Mouse (Mus musculus) heart, embryonic 16.5 days (tissue): Measurements from ENCODE around the gene Map3k6. TPM values are rescaled to one million over a fixed set of nuclear protein-coding genes. Genes with fewer than 3 reads are reported as not detected.

ENCODE experiments used
- ATAC-seq: fragments of 200-750 bp; cut with Nextera tagmentation; replicated peaks from 2 replicates; pipeline ENCODE4 v1.8.0; 2017; ENCODE audit warnings: moderate number of reproducible peaks; ENCODE audit not compliant: insufficient read depth, low FRiP score; ENCODE audit errors: extremely low read depth
- H3K27ac ChIP-seq: fragments of 300-500 bp; sonication (generic); 2 replicates; pipeline ENCODE4 v1.5.1; 2014; ENCODE audit warnings: mild to moderate bottlenecking, low read length, control low read depth, moderate library complexity
- H3K27me3 ChIP-seq: fragments of 300-500 bp; sonication (generic); 2 replicates; pipeline ENCODE4 v1.6.1; 2014; ENCODE audit warnings: low read length, mixed read lengths; ENCODE audit not compliant: control insufficient read depth, insufficient read depth
- H3K36me3 ChIP-seq: fragments of 300-500 bp; sonication (generic); 2 replicates; pipeline ENCODE4 v1.6.1; 2014; ENCODE audit not compliant: control insufficient read depth, insufficient read depth
- H3K4me1 ChIP-seq: fragments of 300-500 bp; sonication (generic); 2 replicates; pipeline ENCODE4 v1.6.1; 2014; ENCODE audit warnings: low read length, mixed read lengths; ENCODE audit not compliant: control insufficient read depth, insufficient read depth
- H3K4me2 ChIP-seq: fragments of 300-500 bp; sonication (generic); 2 replicates; pipeline ENCODE4 v1.6.1; 2014; ENCODE audit warnings: low read depth, mild to moderate bottlenecking, control low read depth, low read length
- H3K4me3 ChIP-seq: fragments of 300-500 bp; sonication (generic); 2 replicates; pipeline ENCODE4 v1.5.1; 2014; ENCODE audit warnings: mild to moderate bottlenecking, control low read depth, low read length
- H3K9ac ChIP-seq: fragments of 300-500 bp; sonication (generic); 2 replicates; pipeline ENCODE4 v1.6.1; 2014; ENCODE audit warnings: low read length, control low read depth
- H3K9me3 ChIP-seq: fragments of 300-500 bp; sonication (generic); replicated peaks from 2 replicates; pipeline ENCODE4 v1.6.1; 2016; ENCODE audit warnings: low read length; ENCODE audit not compliant: control insufficient read depth
- WGBS: fragments of 180-500 bp; shearing (Covaris S2); extraction: QIAGEN DNeasy Blood & Tissue Kit; methylation state at CpG from one replicate; pipeline ENCODE4 v1.1.7; 2014; 5-methylcytosine and 5-hydroxymethylcytosine counted together
- polyA plus RNA-seq: library from polyadenylated mRNA; unstranded; fragments of >200 nt; fragmentation: Nextera tagmentation; extraction: Ambion mirVana; gene quantifications from 2 replicates; pipeline ENCODE4 v1.2.1, GENCODE M21; 2015

Map3k6 gene
- polyA plus RNA-seq, 1 experiment from 2014 or later = 3.4 TPM

GRCm38 (mm10) chr4:133226073-133226472, 14.5 kb upstream of the Map3k6 start:
- Histone ChIP-seq H3K9me3 (no peaks in the 10 kb centered on the region), H3K36me3 (no peaks in the 10 kb centered on the region), H3K4me2 (no peak overlapping the region), H3K27ac (no peak overlapping the region), H3K9ac (no peak overlapping the region), H3K27me3 (peaks cover 11% of the 10 kb centered on the region), H3K4me1 (no peaks in the 10 kb centered on the region), H3K4me3 (no peak overlapping the region)
- no peak for ATAC-seq
- WGBS = 51% methylated on average over 10 of the region's 10 CpGs

GRCm38 (mm10) chr4:133227636-133228035, 13.0 kb upstream of the Map3k6 start:
- Histone ChIP-seq H3K4me2 (no peak overlapping the region), H3K4me3 (no peak overlapping the region), H3K27me3 (no peaks in the 10 kb centered on the region; the same call in 1 of the 2 replicates), H3K4me1 (no peaks in the 10 kb centered on the region), H3K36me3 (no peaks in the 10 kb centered on the region), H3K27ac (no peak overlapping the region), H3K9ac (no peak overlapping the region), H3K9me3 (no peaks in the 10 kb centered on the region; the same call in 1 of the 2 replicates)
- ATAC-seq = no peak
- WGBS = 66% methylated on average over 8 of the region's 8 CpGs

DNA sequence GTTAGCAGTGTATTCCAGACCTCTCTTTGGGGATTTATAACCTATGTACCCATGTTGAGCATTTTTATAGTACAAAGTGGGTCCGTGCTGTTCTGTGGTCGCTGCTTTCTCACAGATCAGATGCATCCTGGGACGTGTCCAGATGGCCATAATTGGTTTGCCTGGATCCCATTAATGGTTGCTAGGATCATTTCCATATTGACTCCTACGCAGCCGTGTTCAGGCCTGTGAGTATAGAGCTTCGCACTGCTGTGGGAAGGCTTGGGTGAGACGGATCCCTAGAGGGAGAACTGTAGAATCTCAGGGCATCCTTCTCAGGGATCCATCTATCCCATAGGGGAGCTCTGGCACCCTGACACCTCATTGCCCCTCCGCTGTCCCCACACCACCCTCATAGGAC, 11.0 kb upstream of the Map3k6 start:
- H3K36me3 ChIP-seq = no peaks in the 10 kb centered on the region
- H3K9me3 ChIP-seq = no peaks in the 10 kb centered on the region; the same call in 1 of the 2 replicates
- H3K27me3 ChIP-seq = no peaks in the 10 kb centered on the region; the same call in 1 of the 2 replicates
- no peak overlapping the region for H3K4me3 ChIP-seq
- H3K4me2 ChIP-seq = no peak overlapping the region
- H3K4me1 ChIP-seq = no peaks in the 10 kb centered on the region
- no peak overlapping the region for H3K27ac ChIP-seq
- ATAC-seq = no peak
- WGBS = 74% methylated on average over 8 of the region's 8 CpGs
- no peak overlapping the region for H3K9ac ChIP-seq

DNA sequence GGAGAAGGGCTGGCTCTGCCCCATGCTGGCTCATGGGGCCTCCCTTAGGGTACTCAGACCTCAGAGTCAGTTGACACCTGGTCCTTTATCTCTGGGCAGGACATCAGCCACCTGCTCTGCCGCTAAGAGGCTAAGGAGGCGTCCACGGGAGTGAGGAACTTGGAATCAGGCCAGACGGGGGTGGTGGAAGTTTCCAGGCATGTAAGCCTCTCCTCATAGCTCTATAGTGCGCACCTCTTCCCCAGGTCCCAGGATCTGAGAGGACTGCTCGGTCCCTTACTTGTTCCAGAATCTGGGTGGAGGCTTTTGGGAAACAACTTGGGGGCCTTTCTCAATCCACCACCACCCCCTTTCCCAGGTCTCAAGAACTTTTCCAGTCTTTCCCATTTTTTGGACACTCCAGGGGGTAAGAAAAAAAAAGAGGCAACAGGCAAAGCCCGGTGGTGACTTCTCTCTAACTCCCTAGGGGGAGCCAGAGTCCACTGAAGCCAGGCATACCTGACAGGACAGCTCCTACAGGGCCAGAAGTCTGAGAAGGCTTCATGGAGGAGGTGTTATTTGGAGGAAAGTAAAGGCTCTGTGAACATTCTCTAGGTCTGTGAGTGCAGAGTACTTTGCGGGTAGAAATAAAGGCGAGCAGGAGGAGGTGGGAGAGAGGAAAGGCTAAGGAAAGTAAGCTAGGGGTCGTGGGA, 7.2 kb upstream of the Map3k6 start:
- no peak for ATAC-seq
- Histone ChIP-seq H3K4me1 (no peaks in the 10 kb centered on the region), H3K9me3 (no peaks in the 10 kb centered on the region; the same call in 1 of the 2 replicates), H3K9ac (no peak overlapping the region), H3K4me2 (no peak overlapping the region), H3K27me3 (no peaks in the 10 kb centered on the region; the same call in 1 of the 2 replicates), H3K4me3 (no peak overlapping the region), H3K27ac (no peak overlapping the region), H3K36me3 (no peaks in the 10 kb centered on the region)
- WGBS = 27% methylated on average over 10 of the region's 10 CpGs

DNA sequence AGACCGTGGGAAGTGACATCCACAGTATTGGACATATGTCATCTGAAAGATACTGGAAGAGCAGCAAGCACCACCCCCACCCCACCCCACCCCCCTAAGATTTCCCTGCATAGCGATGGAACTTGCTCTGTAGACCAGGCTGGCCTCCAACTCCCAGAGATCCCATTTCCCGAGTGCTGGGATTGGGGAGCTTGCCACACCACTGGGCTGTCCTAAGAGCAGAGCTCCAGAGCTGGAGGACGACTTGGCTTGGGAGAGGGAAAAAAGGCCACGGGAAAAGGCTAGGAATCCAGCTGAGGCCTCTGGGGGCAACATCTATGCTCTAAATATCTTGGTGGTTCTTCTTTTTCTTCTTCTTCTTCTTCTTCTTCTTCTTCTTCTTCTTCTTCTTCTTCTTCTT, 5.8 kb upstream of the Map3k6 start:
- no peak overlapping the region for H3K9ac ChIP-seq
- no peaks in the 10 kb centered on the region; the same call in 1 of the 2 replicates for H3K9me3 ChIP-seq
- no peaks in the 10 kb centered on the region for H3K36me3 ChIP-seq
- H3K4me3 ChIP-seq = no peak overlapping the region
- no peak for ATAC-seq
- H3K27ac ChIP-seq = no peak overlapping the region
- no peaks in the 10 kb centered on the region; the same call in 1 of the 2 replicates for H3K27me3 ChIP-seq
- WGBS = 47% methylated on average over 5 of the region's 5 CpGs
- H3K4me2 ChIP-seq = no peak overlapping the region
- H3K4me1 ChIP-seq = no peaks in the 10 kb centered on the region

GRCm38 (mm10) chr4:133235415-133235814, 5.2 kb upstream of the Map3k6 start:
- Histone ChIP-seq H3K4me3 (no peak overlapping the region), H3K27me3 (no peaks in the 10 kb centered on the region; the same call in 1 of the 2 replicates), H3K27ac (no peak overlapping the region), H3K9me3 (no peaks in the 10 kb centered on the region; the same call in 1 of the 2 replicates), H3K4me1 (peaks cover 2% of the 10 kb centered on the region), H3K4me2 (no peak overlapping the region), H3K36me3 (no peaks in the 10 kb centered on the region), H3K9ac (no peak overlapping the region)
- 72% methylated on average over 5 of the region's 5 CpGs for WGBS
- ATAC-seq = no peak

DNA sequence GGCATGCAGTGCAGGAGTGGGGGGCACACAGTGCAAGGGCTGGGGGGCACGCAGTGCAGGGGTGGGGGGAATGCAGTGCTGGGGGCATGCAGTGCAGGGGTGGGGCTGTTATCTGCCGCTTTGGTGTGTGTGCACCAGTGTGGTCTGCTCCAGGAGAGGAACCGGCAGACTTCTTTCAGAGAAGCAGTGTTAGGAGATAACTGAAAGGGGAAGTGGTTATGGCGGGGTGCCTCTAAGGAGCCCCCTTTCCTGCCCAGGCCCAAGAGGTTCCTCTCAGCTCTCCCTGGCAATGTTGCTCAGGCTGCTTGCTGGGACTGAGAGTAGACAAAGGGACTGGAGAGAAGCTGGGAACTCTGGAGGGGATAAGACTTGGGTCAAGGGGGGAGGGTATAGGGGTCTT, 2.7 kb upstream of the Map3k6 start:
- 34% methylated on average over 4 of the region's 4 CpGs for WGBS
- H3K9ac ChIP-seq = no peak overlapping the region
- no peak overlapping the region for H3K4me2 ChIP-seq
- H3K27ac ChIP-seq = no peak overlapping the region
- ATAC-seq = no peak
- H3K27me3 ChIP-seq = peaks cover 10% of the 10 kb centered on the region; the same call in 1 of the 2 replicates
- no peaks in the 10 kb centered on the region for H3K9me3 ChIP-seq
- peaks cover 11% of the 10 kb centered on the region for H3K4me1 ChIP-seq
- no peak overlapping the region for H3K4me3 ChIP-seq
- no peaks in the 10 kb centered on the region for H3K36me3 ChIP-seq

DNA sequence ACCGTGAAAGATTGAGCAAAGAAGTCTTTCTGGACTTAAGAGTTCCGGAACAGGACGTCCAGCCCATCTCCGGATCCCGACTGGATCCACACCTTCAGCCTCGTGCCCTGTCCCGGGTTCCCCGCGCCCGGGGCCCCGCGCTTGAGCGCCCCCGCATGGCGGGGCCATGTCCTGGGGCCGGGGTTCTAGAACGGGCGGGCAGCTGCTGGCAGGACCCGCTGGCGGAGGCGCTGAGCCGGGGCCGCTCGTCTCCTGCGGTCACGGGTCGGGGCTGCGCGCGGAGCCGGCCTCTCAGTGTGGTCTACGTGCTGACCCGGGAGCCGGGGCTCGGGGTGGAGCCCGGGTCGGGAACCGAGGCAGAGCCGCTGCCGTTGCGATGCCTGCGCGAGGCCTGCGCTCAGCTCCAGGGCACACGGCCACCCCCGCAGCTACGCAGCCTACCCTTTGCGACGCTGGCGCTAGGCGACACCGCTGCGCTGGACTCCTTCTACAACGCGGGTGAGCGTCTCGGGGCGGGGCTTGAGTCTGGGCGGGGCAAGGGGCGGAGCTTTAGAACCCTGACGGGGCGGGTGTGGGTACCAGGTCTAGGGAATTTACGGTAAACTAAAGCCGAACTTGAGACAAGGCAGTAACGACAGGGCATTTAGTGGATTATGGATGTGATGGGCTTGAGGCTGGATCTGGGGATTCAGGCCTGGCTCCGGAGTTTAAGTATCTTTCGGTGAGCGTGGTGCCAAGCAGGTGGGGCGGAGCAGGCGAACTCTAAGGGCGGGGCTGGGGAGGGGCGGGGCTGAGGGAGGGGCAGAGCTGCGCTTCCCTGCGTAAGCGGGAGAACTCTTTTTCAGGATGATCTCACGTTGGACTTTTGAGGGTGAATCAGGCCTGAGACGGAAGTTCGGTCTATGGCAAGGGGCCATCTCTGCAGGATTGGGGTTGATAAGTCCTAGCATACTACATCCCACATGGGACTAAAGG, 603 bp downstream of the Map3k6 start:
- H3K4me2 ChIP-seq = peak overlapping the region; percentile 74
- H3K9ac ChIP-seq = peak overlapping the region; percentile 68
- ATAC-seq = peak; percentile 85
- WGBS = under 1% methylated on average over 78 of the region's 78 CpGs
- H3K27me3 ChIP-seq = peaks cover 13% of the 10 kb centered on the region; the same call in 1 of the 2 replicates
- H3K9me3 ChIP-seq = no peaks in the 10 kb centered on the region
- peaks cover 13% of the 10 kb centered on the region for H3K4me1 ChIP-seq
- peak overlapping the region; percentile 82 for H3K27ac ChIP-seq
- peak overlapping the region; percentile 54 for H3K4me3 ChIP-seq
- H3K36me3 ChIP-seq = no peaks in the 10 kb centered on the region

- peak overlapping the region; percentile 54 for H3K4me3 ChIP-seq
- H3K4me2 ChIP-seq = peak overlapping the region; percentile 74
- H3K36me3 ChIP-seq = no peaks in the 10 kb centered on the region
- H3K9me3 ChIP-seq = no peaks in the 10 kb centered on the region
- peaks cover 19% of the 10 kb centered on the region for H3K27me3 ChIP-seq
- ATAC-seq = no peak
- 21% methylated on average over 11 of the region's 11 CpGs for WGBS
- H3K9ac ChIP-seq = no peak overlapping the region
- peaks cover 13% of the 10 kb centered on the region for H3K4me1 ChIP-seq
- peak overlapping the region; percentile 17 for H3K27ac ChIP-seq
These were observed 1.3 kb downstream of the Map3k6 start for GRCm38 (mm10) chr4:133241910-133242309.
